Mouse (Mus musculus) WW6 (cell line): ENCODE results near the gene St3gal3.

Source experiments
- DNase-seq: peaks from one replicate; pipeline ENCODE4 v3.0.0-alpha.2; 2013; ENCODE audit warnings: low read depth, low spot score

The St3gal3 gene

DNA sequence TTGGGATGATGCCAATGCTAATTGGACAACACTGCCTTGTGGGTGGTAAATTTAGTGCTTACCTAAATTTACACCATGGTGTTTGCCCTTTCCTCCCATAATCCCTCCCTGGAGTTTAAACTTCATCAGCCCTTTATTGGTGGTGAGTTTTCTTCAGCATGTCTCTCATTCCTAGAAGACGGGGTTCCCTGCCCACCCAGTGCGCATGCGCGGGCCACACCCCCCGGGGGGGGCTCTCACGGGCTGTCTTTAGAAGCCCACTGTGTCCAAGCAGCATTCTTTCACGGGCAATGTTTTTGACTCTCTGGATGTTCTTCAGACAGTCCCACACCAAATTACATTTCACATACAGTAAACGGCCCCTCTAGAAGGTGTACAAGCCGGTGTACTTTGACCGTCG is 44.3 kb downstream of the St3gal3 start:
- no peak for DNase-seq

DNA sequence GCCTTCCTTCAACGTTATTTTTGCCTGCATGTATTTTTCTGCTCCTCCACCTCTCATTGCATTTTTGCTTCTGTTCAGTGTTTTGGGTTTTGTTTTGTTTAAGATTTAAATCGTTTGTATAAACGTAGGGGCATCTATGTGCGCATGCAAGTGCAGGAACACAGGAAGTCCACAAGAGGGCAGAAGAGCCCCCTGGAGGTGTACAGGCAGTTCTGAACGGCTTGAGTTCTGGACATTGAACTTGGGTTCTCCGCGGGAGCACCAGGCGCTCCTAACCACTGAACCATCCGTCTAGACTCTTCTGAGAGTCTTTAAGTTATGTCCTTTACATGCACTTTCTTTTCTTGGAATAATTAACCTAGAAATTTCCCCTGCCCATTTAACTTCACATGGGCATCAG is 44.8 kb downstream of the St3gal3 start:
- peak; percentile 34 for DNase-seq

- DNase-seq: no peak
Observed at GRCm38 (mm10) chr4:118088771-118089170, 45.9 kb downstream of the St3gal3 start.

DNA sequence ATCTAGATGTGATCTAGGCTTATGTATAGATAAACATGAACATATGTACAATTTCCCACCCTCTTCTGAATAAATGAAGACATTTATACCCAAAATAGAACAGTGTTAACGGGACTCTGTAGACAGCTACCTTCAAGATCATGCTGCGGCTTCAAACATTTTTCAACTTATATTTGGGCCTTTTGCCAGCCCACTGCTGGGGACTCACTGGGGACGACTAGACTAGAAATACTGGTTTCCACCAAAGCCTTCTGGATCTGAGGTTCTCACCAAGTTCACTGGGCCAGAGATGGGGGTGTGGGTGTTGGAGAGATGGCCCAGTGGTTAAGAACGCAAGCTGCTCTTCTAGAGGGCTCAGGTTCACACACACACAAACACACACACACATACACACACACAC is 49.7 kb downstream of the St3gal3 start:
- no peak for DNase-seq

GRCm38 (mm10) chr4:118083217-118083951 is 51.3 kb downstream of the St3gal3 start:
- peak; percentile 53 for DNase-seq

DNA sequence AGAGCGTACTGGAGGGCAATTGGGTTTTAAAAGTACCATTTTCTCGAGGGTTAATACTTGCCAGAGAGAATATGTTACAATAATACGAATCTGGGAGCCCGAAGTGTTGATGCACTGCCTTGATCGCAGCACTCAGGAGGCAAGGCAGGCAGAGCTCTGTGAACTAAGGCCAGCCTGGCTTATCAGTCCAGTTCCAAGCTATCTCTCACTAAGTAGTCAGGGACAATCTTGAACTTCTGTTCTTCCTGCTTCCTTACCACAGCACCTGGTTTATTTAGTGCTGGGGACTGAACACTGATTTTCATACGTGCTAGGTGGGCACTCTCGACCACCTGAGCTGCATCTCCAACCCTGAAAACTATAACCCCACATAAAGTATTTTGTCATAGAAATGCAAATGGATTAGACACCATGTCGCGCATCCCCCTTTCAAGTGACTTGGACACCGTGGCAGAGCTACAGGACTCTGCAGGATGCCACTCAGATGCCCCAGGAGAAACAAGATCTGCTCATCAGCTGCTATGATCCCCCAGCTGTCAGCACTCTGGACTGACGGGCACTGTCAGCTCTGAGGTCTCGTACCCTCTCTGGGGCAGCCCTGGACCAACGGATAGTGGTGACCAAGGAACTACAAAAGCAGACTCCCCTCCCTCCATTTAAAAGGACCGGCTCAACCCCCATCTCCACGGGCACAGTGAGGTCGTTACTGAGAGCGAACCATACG is 52.9 kb downstream of the St3gal3 start:
- DNase-seq: no peak

DNA sequence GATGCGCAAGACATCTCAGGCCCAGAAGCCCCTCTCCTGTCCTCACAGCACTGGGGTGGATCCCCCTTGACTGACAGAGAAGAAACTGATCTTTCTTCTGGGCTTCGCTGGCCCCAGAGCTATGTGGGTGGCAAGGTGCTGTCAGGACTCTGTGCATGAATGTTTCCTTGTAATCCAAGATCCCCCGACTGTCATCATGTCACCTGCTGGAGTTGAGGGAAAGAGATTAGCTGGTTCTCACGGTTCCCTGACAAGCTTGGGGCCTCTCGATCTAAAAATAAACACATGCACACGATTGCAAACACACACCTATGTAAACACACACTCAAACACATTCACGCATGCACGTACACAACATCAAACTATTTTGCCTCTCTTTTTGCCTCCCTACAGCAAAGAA is 54.2 kb downstream of the St3gal3 start:
- DNase-seq: no peak

- no peak for DNase-seq
Observed at GRCm38 (mm10) chr4:118079195-118079594, 55.5 kb downstream of the St3gal3 start.

DNA sequence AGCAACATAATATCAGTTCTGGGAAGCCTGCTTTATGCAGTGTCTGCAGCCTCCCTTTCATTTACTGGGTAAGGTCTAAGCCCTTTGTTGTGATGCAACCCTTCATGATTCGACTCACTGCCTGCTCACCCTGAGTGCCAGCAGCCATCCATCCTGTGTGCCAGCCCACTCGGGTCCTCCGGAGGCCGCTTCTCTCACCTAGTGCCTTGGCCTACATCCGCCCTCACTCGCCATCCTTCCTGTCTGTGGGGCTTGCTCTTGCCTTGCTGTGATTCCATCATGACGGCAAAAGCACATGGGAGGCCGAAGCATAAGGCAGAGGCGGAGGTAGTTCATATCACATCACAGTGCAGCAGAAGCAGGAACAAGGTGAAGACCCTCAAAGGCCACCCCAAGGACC is 56.1 kb downstream of the St3gal3 start:
- no peak for DNase-seq

DNA sequence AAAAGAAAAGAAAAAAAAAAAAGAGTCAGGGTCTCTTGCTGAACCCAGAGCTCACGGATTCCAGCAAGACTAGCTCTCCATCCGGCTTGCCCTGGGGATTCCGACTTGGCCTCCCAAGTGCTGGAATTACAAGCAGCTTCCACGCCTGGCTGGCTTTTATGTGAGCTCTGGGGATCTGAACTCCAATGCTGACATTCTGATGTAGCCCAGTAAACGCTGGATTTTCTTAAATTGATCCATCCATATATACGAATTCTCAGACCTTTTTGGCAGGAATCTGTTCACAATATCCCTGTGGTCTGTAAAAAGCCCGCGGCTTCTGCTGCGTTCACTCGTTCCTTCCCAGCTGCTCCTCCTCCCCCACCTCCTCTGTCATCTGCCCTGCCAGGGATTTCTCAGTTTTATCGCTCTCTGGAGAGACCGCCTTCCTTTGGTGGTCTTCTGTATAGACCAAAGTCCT is 57.4 kb downstream of the St3gal3 start:
- no peak for DNase-seq

DNA sequence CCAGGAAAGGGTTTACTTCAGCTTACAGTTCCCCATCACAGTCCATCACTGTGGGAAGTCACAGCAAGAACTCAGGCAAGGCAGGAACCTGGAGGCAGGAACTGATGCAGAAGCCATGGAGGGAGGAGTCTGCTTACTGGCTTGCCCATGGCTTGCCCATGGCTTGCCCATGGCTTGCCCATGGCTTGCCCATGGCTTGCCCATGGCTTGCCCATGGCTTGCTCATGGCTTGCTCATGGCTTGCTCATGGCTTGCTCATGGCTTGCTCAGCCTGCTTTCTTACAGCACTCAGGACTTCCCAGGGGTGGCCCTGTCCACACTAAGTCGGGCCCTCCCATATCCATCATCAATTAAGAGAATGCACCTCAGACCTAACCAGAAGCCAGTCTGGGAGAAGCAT is 58.1 kb downstream of the St3gal3 start:
- no peak for DNase-seq

DNA sequence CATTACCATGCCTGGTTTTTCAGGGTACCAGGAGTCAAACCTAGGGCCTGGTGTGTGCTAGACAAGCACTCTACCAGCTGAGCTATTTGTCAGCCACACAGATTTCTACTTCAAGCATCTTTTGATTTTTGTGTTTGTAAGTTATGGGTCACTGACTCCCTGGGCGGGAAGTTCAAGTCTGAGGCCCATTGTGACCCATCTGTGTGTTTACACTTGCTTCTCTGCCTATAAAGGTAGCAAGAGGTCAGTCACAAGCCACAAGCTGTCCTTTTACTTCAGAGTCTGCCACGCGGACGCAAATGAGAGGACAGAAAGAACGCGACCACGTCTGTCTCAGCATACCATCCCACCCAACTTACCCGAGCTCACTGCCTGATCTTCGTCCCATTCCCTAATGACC is 59.4 kb downstream of the St3gal3 start:
- no peak for DNase-seq

DNA sequence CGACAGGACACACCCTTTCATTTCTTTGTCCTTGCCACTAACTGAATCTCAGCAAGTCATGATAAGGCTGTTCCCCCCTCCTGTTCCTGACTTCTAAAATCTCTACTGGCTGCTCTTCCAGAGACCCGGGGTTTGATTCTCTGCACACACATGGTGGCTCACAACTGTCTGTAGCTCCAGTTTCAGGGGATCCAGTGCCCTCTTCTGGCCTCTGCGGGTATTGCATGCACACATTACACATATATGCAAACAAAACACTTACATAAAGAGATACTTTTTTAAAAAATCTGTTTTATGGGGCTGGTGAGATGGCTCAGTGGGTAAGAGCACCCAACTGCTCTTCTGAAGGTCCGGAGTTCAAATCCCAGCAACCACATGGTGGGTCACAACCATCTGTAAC is 60.5 kb downstream of the St3gal3 start:
- DNase-seq: no peak

- DNase-seq: no peak
Observed at GRCm38 (mm10) chr4:118073128-118073527, 61.6 kb downstream of the St3gal3 start.

DNA sequence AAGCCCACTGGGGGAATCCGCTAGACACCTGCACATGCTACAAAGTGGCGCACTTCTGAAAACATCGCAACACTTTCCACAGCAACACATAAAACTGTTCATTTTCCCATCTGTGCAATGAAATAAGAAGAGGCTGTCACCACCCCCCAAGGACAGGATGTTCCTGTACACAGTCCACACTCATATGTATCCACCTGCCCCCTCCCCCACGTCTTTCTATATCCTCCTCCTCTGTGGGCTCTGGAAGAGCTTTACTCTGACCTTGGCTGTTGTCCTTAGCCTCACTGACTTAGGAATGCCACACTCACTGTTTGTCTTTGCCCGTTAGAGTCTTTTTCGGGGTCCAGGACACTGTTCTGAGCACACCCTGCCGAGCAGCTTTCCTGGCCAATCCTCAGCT is 62.8 kb downstream of the St3gal3 start:
- no peak for DNase-seq

DNA sequence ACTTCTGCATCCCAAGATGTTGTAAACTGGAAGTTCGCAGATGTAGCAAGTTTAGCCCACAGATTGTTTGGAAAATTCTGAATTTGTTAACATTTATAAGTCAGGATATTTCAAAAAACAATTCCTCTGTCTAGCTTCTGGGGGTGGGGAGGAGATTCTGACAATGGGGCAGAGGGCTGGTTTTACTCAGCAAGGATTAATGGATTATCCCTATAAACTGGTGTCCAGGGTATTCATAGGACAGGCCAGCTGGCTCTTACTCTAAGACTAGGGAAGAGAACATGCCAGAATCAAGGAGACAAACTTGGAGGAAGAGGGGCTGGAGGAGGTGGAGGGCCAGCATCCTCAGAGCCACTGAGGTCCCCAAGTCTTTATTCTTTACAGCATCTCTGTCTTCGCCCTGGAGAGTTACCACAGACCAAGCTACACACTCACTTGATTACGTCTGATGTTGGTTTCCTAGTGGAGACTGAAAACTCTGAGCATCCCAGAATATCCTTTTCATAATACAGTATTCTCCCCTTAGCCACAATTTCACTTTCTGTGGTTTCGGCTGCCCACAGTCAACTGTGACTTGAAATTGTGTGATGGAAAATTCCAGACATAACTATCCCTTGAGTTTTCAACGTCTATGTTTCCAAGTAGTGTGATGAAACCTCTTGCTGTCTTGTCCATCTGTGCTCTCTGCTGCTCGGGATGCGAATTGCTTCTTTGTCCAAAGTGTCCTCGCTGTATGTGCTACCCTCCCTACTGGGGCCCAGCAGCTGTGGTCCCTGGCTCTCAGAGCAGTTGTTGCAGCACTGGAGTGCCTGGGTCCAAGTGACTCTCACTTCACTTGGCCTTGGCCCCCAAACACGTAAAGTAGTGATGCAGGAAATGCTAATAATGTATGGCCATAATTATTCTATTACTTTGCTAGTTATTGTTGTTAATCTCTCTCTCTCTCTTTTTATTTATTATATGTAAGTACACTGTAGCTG is 64.2 kb downstream of the St3gal3 start:
- no peak for DNase-seq

DNA sequence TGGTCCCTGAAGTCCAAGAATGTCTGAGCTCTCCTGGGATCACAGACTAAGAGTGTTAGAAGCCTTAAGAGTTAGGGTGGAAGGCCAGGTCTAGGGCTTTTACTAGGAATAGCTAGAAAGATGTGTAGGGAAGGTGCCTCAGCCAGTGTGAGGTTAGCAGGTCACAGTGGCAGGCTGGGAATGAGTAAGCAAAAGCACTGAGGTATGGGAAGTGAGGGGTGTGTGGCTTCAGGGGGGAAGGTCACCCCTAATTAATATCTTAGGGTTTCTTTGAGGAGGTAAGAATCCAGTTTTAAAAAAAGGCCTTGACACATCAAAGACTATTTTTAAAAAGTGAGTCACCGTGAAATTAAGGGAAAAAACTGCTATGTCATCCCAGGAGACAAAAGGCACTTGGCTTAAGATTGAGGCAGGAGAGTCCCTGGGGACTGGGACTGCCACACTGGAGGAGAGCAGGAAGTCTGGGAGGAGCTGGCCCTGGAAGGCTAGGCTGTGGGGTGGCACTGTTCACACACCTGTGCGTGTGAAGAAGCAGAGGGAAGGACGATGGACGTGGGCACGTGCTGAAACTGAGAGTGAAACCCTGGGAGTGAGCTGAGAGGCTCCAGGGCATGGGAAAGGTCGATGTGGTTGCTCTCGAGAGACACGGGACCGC is 72.8 kb downstream of the St3gal3 start:
- DNase-seq: no peak

DNA sequence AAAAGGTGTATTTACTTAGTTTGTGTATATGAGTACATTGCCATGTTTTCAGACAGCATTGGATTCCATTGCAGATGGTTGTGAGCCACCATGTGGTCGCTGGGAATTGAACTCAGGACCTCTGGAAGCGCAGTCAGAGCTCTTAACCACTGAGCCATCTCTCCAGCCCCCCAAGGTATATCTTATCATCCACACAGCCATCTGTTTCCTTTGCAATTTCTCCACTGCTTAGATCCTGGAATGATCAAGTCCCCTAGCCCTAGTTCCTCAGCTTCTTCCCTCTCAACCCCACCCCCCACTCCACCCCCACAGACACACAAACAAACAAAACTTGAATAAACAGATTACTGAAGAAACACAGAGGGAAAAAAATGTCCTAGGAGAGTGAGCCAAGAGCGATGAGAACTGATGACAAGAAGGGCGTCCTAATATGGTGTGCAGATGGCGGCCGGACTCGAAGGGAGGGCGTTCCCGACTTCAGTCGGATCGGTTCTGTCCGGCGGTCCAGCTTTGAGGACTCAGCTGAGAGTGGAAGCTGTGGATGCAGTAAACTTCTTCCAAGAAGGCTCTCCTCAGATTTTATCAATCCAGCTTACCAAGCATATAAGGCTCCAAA is 73.7 kb downstream of the St3gal3 start:
- DNase-seq: no peak

DNA sequence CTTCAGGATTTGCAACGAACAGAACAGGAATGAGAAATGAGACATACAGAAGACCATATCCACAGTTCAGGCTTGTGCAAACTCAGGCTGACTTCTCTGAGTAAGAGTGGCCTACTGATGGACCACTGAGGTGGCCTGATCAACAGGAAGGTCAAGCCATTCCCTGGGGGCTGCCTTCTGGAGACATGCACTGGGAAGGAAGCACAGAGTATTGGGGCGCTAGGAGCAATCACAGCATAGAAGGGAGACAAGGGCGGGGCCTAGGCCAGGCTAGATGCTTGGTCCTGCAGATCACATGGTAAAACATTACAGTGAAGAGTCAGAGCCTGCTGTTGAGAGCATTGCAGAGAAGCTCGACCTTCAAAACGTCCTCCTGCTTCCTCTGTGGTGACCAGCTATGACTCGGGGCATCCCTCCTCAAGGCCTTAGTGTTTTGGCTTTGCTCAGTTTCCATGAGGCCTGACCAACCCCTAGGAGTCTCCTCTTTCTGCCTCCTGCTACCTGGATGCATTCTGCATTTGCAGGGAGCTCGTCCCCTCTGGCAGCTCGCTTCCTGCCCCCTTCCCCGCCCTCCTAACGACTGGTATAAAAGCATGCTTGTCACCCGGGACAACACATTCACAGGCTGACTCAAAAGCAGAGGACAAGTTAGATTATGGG is 74.8 kb downstream of the St3gal3 start:
- DNase-seq: no peak

DNA sequence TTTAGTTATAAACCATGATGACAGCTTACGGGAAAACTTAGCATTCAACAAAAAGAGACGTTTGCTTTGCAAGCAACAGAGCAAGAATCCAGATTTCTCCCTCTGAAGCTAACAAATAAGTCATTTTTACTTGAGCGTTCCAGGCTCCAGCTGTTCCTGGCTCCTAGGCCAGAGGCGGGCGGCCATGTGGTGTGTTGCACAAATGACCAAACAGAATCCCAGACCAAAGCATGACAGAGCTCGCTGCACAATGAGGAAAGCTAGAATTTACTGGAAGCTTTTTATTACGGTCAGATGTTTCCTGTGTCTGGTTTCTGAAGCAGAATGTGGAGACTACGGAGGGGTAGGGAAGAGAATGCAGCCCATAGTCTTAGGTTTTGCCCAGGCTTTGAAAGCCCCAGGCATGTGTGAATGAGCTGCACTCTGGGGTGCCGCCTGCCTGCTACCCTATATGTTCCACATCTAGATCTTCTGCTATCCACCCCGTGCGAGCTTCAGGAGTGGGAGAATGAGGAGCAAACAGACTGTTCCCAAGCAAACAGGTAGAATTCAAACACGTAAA is 76.5 kb downstream of the St3gal3 start:
- DNase-seq: no peak
